Mouse (Mus musculus) right cerebral cortex, postnatal 10 days (tissue): ENCODE measurements around the gene Gm45808.
"Not testable (repeated sequence)": the region's sequence is repeated elsewhere in the genome, so short reads cannot be mapped to it uniquely, and the experiment has no call there.

Source experiments
- DNase-seq, 2 experiments: peaks; one replicate each; pipeline ENCODE4 v3.0.0; 2021; ENCODE audit warnings: low spot score in 2 of 2

The Gm45808 gene

DNA sequence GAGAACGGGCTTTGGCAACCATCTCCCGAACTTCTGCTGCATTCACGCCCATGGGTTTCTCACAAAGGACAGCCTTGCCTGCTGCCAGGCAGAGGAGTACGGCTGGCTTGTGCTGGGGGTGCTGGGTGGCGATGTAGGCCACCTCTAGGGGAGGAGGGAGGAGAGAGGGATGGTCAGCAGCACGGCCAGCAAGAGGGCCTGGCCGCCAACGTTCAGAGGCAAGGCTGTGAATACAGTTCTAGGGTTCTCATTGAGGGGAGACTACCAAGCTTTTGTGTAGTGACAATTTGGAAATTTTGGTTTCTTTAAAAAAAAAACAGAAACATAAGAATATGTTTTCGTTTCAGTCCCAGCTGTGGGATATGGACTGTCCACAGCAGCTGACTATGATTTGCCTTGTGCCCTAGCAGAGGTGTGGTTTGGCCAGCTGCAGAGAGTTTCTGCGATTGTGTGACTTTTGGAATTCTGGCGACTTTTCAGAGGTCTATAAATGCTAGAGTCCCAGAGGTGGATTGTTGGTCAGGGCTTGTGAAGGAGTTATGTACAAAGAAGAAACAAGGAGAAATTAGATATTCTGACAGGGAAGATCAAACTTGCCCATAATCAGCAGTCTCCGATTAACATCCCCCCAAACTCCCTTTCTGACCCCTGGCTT, at the start of gene Gm45808:
Gene Gm45808 (minus strand): TSS at position 51 of the 655 bp plus-strand sequence.
- DNase-seq, result no peak

DNA sequence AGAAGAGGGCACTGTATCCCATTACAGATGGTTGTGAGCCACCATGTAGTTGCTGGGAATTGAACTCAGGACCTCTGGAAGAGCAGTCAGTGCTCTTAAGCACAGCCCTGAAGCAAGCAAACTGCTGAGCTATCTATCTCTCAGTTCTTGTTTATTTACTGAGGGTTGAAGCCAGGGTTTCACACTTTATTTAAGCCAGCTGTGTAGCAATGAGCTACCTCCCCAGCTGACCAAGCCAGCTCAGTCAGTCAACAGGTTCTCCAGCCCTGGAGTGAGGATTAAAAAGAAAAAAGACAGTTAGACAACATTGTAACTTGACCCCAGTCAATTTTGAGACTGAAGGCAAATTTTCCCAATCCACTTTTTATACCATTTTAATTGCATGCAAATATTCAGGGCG, 49.1 kb upstream of the Gm45808 start:
- no peak for DNase-seq

DNA sequence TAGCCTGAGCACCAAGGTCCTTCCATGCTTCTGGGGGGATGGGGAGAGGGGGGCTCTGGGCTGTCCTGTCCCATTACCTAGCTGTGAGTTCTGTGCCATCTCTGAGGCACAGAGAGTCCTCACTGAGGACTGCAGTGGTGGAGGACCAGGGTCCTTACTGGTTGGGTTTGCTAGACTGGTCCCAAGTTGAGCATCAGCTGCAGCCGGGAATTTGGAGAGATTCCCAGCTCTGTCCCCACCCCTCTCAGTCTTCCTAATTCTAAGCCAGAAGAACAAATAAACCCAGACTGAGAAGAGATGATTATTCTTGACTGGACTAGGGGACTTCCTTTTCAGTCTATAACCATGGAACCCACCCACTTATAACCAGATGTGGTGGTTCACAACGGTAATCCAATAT, 44.0 kb upstream of the Gm45808 start:
- DNase-seq, result no peak

- no peak for DNase-seq
Observed at GRCm38 (mm10) chr7:45529461-45529860, 42.9 kb upstream of the Gm45808 start.

GRCm38 (mm10) chr7:45527169-45527568, 40.6 kb upstream of the Gm45808 start:
- not testable (repeated sequence) for DNase-seq

GRCm38 (mm10) chr7:45526474-45527120, 40.0 kb upstream of the Gm45808 start:
- DNase-seq, result no peak

DNA sequence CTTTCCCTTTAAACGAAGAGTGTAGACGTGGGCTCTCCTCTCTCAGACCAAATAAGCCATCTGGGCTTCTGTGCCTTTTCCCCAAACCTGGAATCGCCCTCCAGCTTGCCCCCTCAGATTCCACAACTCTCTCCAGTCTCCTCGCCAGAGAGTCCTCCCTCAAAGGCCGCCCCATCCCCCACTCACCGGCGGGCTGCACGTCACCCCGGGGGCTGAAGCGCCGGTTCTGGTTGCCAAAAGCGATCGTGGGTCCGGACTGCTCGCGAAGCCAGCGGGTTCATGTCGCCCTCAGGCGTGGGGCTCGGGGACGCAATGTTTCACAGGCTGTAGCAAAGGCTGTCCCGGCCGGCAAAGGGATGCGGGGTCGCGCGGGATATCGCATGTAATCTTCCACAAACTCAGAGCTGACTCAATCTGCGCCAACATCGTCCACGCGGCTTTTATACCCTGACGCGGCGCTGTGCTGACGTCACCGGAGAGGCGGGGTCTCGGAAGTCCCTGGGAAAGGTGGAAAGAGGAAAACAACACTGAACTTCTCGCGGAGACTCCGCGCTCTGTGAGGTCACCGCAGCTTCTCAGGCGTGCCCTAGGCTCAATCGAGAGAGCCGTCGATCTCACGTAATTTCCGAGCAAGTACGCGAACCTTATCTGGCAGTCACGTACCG, 39.3 kb upstream of the Gm45808 start, which contains the start of the genes Ppp1r15a and Plekha4:
Gene Ppp1r15a (minus strand): TSS at position 460 of the 665 bp plus-strand sequence.
Gene Plekha4 (plus strand): TSS at position 522 of the 665 bp plus-strand sequence.
- peak; percentile 95 to 96 for DNase-seq

DNA sequence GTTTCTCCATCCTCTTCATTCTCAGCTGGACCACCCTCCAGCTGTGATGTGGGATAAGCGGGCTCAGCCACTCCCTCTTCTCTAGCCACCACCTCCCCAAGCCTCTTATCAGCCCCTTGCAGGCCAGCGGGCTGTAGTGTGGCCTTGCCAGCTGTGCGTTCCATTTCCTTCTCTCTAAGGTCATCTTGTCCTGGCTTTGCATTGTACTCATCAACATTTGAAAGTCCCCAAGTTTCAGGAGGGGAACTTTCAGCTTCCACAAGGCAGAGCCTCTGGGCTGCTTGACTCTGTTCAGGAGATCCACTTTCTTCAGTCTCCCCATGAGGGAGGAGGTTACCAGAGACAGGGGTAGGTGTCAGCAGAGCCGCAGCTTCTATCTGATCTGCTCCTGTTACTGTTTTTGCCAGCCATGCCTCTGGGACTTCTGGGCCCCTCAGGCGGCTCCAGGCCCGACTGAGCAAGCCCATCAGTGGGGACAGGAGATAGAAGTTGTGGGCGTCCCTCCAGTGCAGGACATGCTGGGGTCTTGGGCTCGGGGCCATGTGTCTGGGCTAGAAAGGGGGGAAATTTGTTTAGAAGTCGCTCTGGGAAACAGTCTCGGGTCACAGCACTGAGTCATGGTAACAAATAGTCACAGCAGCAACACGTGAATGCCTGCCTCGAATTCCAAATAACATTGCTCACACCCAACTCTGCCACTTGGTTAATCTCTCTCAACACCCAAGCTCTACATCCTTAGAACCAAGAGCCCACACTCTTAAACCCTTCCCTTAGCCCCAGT, 38.4 kb upstream of the Gm45808 start:
- DNase-seq, result no peak

DNA sequence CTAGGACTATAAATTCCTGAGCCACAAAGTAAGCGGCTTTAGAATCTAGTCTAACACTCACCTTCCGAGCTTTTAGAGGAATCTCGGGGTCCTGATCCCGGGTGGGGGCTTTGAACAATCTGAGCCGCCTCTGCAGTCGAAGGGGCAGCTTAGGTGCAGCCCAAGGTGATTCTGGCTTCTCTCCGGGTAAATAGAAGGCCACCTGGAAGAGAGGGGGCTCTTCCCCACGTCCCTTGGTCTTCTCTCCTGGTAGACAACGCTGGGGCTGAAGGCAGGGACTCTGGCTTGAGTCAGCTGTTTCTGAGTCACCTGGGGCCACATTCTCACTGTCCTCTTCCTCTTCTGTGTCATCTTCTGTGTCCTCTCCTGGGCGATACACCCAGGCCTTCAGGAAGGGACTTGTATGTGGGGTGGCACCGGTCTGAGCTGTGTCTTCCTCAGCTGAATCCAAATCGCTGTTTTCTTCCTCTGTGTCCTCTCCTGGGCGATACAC, 37.1 kb upstream of the Gm45808 start:
- no peak for DNase-seq

GRCm38 (mm10) chr7:45522957-45523676, 36.5 kb upstream of the Gm45808 start:
- DNase-seq, result no peak

GRCm38 (mm10) chr7:45522194-45522752, 35.7 kb upstream of the Gm45808 start:
- DNase-seq, result no peak

DNA sequence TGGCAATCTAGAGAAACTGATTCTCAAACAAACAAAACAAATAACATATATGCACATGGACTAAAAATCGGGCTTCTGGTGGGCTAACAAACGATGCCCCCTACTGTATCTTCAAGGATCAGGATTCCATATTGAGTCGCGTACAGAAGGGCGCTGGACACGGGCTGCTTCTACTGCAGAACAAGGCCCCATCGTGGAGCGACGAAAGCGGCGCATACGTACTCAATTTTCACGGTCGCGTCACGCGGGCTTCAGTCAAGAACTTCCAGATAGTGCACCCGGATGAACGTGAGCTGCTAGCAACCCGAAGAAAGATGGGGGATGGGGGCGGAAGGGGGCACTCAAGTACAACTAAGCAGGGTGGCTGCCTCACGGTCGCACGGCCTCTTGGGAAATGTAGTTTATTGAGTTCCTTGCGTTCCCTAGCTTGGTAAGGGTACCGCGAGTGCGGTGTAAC, 35.1 kb upstream of the Gm45808 start:
- DNase-seq, result peak; percentile 95 to 97

GRCm38 (mm10) chr7:45520605-45521004, 34.0 kb upstream of the Gm45808 start:
- no peak for DNase-seq

DNA sequence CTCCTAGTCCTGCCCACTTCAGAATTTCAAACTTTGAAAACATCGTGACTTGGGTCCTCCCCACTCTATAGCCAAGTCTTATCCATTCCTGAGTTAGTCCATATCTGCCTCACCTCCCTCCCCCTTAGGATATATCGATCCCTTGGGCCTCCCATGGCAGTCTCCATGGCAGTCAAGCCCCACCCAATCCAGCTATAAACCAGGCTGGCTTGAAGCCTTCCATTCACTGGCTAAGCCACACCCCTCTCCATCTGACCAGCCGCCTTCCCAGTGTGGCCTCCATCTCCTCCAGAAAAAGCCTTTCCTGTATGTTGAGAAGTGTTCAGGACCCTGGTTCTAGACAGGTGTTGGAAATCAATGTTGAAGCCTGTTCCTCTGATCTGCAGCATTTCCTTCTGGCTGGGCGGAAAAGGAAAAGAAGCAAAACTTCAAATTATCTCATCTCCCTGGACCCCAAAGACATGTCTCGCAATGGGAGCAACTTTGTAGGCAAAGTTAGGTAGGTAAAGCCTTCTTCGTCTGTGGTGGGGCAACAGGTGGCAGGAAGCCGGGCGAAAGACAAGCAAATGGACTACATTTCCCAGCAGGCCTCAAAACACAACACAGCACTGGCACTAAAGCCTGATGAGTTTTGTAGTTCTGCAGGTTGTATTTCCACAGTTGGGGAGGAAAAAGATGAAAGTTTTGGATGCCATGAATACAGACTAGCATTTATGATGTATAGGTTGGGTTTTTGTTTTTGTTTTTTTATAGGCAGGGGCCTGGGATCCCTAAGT, 32.9 kb upstream of the Gm45808 start:
- no peak for DNase-seq

GRCm38 (mm10) chr7:45518618-45519017, 32.0 kb upstream of the Gm45808 start:
- DNase-seq, result no peak

GRCm38 (mm10) chr7:45516846-45517245, 30.2 kb upstream of the Gm45808 start:
- not testable (repeated sequence) for DNase-seq

DNA sequence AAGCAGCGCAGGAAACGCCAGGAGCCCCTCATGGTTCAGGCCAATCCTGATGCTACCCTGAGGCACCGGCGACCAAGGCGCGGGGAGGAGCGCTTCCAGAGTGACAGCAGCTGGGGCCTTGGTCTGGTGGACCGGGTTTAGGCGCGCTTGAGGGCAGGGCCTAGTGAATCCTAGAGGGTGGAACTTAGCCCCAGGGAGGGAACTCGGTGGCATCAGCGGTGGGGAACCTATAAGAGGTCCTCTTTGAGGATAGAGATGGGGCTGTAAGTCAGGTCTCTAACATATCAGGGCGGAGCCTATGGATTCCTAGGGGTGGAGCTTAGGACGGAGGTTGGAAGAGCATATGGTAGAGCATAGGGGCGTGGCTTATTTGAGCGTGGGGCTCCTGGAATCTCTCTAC, 28.8 kb upstream of the Gm45808 start:
- DNase-seq, result no peak

DNA sequence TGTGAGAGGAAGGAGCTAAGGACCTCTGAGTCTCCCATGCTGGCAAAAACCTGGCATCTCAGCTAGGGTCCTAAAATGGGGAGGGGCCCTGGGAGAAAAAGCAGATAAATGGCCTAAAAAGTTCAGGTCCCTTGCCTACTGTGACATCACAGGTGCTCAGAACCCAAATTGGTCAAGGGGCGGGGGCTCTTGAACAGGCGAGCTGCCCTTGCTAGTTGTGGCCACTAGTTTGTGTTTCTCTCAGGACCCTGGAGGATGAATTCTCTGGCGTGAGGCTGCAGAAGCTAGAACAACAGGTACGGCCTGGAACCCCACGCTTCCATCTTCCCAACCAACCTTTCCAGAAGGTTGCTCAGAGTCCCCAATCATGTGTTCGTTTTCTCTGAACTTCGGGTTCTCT, 27.8 kb upstream of the Gm45808 start:
- no peak for DNase-seq

GRCm38 (mm10) chr7:45509912-45510787, 23.5 kb upstream of the Gm45808 start, which contains the start of gene Nucb1:
Nucb1 (minus strand) TSS chr7:45510406.
- DNase-seq, result peak; percentile 92 to 93
